Mouse (Mus musculus): ENCODE results near the gene Hivep2.

The Hivep2 gene

DNA sequence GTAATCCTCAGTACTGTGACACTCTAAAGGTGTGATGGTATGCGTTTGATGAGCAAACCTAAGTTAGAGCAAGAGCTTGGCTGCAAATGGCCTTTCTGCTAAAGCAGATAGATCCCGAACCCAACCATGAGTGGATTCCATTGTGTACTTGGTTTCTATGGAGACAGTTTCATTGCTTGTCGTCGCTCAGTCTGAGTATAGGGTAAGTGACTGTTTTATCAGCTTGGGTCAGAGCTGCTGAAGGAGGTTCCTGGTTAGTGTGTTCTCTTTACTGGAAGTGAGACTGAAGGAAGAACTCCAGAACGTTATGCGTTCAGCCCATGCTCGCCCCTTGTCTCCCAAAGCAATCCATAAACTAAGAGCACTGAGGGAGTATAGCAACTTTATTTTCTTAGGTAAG, 54.4 kb downstream of the Hivep2 start:
- DNase-seq (ENCODE audit: low spot score in 2 of 2) = no peak

DNA sequence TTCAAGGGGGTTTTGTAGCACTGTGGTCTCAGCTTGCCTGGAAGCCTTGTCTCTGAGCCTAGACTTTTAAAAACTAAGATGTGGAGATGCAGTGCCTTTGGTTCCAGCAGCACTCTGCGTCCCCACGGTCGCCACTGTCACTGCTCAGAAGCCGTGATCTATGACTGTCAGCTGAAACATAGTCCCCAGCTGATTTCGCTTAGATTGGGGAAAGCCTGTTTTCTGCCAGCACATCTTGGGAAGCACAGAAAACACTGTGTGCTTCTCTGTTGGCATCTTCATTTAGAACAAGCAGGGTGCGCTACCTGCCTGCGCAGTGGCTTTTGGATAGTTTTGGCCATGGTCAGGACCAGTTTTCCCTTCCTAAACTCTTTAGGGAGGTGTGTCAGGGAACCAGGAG, 59.1 kb downstream of the Hivep2 start:
- no peak for DNase-seq (ENCODE audit: low spot score in 2 of 2)

DNA sequence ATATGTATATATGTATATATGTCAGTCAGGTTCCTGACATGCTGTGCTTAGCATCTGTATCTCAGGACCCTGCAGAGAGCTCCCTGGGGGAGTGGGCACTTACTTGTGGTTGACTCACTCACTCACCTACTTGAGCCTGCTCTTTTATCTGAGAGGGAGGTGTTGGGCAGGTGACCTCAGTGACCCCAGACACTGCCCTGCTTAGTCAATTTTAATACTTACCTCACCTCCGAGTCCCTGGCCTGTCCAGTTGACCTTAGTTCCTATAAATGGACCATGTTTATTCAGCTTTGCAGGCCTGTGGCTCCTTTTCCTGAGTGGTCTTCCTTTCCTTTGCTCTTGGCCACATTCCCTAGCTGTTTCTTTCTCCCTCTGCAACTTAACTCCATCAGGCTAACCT, 61.9 kb downstream of the Hivep2 start:
- no peak for DNase-seq (ENCODE audit: low spot score in 2 of 2)

DNA sequence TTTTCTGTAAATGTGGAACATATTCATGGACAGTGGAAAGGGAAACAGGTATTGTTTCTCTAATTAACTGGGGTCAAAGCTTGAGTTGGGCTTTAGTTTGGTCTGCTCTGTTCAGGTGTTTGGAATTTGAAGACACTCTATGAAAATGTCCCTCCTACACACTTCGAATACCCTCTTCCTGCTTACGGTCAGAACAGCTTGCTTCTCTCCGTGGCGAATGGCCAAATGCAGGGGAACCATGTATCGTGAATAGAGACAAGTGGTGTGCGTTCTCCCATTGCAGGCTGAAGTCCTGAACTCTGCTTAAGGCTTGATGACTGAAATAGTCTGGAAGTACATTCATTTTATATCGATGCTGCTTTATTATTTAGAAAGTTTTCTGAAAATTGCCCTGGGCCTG, 63.1 kb downstream of the Hivep2 start:
- no peak for DNase-seq (ENCODE audit: low spot score in 2 of 2)

GRCm38 (mm10) chr10:14030458-14031035, 64.7 kb downstream of the Hivep2 start:
- DNase-seq (ENCODE audit: low spot score in 2 of 2) = no peak

DNA sequence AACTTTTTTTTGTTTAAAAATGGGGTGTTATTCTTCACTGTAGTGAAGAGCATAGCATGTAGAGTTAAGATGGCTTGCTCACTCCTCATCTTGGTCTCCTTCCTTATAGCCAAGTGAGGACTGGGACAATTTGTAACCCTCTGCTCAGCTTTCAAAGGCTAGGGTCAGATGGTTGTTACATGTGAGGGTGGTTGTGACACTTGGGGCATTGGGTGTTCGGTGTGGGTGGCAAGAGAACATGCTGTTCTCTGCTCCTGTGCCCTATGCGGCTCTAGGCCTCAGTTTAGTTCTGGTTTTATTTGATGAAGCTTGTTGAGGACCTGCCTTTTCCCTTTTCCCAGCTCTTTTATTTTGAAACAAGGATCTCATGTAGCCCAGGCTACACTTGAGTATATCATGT, 66.7 kb downstream of the Hivep2 start:
- no peak for DNase-seq (ENCODE audit: low spot score in 2 of 2)

DNA sequence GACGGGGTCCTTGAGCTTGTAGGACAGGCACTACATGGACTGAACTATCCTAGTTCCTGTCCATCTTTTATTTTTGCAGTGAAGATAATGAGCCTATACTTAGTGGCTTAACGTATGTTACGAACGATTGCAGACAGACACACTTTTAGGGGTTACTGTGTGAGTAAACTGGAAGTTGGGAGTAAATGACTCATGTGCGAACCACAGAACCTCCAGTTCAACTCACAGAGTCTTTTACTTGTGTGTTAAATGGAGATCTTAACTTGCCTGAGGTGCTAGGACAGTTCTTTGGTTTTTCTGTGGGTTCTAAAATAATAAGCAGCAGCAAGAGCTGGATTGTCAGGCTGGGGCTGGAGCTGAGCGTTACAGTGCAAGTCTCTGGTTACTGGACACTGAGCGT, 68.2 kb downstream of the Hivep2 start:
- no peak for DNase-seq (ENCODE audit: low spot score in 2 of 2)

DNA sequence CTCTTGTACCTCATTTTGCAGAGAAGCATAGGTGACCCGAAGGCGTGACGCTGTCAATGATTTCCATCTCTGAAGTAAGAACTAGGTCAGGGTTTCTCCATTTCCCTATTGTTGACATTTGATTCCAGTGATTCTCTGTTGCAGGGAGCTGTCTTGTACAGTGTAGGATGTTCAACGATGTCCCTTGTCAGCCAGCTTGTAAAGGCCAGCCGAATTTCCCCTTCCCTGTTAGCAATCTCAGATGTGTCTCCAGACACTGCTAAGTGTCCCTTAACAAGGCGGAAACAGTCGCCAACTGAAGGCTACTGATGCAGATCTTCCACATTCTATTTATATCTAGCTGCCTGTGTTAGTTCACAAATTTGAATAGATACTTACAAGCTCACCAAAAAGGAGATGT, 68.9 kb downstream of the Hivep2 start:
- no peak for DNase-seq (ENCODE audit: low spot score in 2 of 2)

- DNase-seq (ENCODE audit: low spot score in 2 of 2) = no peak
These were observed 69.7 kb downstream of the Hivep2 start for GRCm38 (mm10) chr10:14035607-14036006.

- DNase-seq (ENCODE audit: low spot score in 2 of 2) = no peak
These were observed 70.6 kb downstream of the Hivep2 start for GRCm38 (mm10) chr10:14036472-14036871.

GRCm38 (mm10) chr10:14037977-14038489, 72.2 kb downstream of the Hivep2 start:
- no peak for DNase-seq (ENCODE audit: low spot score in 2 of 2)

- DNase-seq (ENCODE audit: low spot score in 2 of 2) = no peak
These were observed 75.0 kb downstream of the Hivep2 start for GRCm38 (mm10) chr10:14040716-14041470.

DNA sequence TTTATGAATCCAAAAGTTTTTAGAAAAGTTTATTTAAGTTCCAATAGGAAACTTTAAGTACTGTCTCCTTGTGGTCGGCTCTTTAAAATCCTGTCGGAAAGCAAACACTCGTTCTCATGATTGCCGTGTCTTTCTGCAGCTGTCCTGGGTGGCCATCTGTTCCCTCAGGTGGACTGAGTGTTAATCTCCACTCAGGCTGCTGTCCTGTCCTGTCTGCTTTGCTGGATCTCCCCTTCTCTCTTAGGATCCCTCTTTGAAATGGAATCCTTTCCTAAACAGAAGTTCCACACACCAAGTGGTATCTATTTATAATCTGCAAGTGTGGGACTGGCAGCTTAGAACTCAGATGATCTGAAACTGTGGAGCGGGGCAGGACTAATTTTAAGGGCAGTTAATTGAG, 75.7 kb downstream of the Hivep2 start:
- no peak for DNase-seq (ENCODE audit: low spot score in 2 of 2)

- no peak for DNase-seq (ENCODE audit: low spot score in 2 of 2)
These were observed 76.9 kb downstream of the Hivep2 start for GRCm38 (mm10) chr10:14042539-14043348.

DNA sequence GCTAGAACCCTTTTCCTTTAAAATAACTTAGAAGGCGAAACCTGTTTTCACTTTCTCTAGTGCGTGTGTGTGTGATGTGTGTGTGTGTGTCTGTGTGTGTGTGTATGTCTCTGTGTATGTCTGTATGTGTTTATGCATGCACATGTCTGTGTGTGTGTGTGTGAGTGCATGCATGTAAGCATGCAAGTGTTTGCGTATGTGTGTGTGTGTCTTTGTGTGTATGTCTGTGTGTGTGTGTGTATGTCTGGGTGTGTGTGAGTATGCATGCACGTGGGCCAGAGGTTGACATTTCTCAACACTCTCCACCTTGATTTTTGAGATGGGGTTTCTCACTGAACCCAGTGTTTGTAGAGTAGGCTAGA, 77.5 kb downstream of the Hivep2 start:
- DNase-seq (ENCODE audit: low spot score in 2 of 2) = no peak

- DNase-seq (ENCODE audit: low spot score in 2 of 2) = no peak
These were observed 78.3 kb downstream of the Hivep2 start for GRCm38 (mm10) chr10:14044046-14044782.

DNA sequence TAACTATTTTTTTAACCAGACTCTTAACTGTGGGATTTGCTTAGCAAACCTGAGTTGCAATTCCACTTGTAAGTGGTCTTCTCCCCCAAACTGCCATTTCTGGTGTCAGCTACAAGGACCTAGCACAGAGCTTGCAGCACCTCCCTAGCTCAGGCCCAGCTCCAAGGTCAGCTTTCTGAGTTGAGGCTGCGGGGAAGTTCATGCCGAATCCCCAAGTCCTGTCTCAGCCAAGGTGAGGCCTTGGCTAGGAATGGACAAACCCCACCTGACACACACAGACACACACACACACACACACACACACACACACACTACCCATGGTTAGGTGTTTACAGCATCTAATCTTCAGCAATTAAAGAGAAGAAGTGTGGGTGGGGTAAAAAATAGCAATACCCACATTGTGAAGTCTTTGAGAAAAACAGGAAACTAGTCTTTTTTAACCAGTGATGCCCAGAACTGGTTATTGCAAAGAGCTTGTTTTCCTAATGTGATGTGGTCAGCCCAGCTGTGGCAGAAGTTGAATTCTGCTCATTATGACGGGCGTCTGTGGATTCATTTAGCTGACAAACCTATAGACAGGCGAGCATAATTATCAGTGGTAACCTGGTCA, 79.0 kb downstream of the Hivep2 start:
- no peak for DNase-seq (ENCODE audit: low spot score in 2 of 2)

GRCm38 (mm10) chr10:14045745-14046144, 79.9 kb downstream of the Hivep2 start:
- no peak for DNase-seq (ENCODE audit: low spot score in 2 of 2)

- DNase-seq (ENCODE audit: low spot score in 2 of 2) = no peak
These were observed 80.3 kb downstream of the Hivep2 start for GRCm38 (mm10) chr10:14046171-14046651.

DNA sequence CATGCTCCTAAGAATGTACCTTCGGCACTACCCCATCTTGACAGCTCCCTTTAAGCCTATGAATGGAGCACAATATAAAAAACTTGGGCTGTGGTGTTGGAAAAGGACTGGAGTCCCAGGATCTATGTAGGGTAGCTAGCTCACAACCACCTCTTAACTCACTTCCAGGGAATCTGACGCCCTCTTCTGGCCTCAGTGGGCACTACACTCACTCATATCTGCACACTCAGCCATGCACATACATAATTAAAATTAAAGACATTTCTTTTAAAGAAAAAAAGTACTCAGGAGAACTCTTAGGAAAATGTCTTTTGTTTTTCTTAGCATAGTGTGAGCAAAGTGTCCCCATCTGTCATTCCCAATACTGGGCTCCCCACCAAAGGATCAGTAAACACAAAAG, 81.1 kb downstream of the Hivep2 start:
- no peak for DNase-seq (ENCODE audit: low spot score in 2 of 2)

DNA sequence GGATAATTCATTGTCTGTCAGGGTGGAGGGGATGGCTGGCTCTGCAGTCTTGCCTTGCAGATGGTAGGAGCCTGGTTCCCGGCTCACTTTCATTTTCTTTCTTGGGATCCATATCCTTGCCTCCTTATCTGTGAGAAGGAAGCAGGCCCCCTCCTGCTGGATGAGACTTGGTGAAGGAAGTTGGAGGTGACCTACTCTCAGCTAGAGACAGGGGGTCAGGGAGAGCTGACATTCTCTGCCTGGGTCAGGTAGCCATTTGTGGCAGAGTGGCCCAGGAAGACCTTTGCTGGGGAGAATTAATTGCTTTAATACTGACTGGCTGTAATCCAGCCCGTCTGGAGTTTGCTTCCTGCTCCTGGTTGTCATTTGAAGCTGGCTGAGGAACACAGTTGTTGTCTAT, 81.8 kb downstream of the Hivep2 start:
- DNase-seq (ENCODE audit: low spot score in 2 of 2) = no peak

All from frontal cortex, postnatal 14 days (tissue).